Mouse (Mus musculus) testis, adult 2 months (tissue): ENCODE results near the gene Asb5. TPM values are rescaled to one million over a fixed set of nuclear protein-coding genes. Genes with fewer than 3 reads are reported as not detected.

Source experiments
- H3K27ac ChIP-seq: fragments of 200-500 bp; 2 replicates; pipeline ENCODE4 v1.5.1; 2012; ENCODE audit warnings: low read depth, low read length; ENCODE audit not compliant: control insufficient read depth, insufficient read depth
- H3K27me3 ChIP-seq: fragments of 200-500 bp; 2 replicates; pipeline ENCODE4 v1.6.1; 2012; ENCODE audit warnings: mild to moderate bottlenecking, low read length, moderate library complexity; ENCODE audit not compliant: control insufficient read depth, insufficient read depth
- H3K36me3 ChIP-seq: fragments of 200-500 bp; 2 replicates; pipeline ENCODE4 v1.6.1; 2012; ENCODE audit warnings: mild to moderate bottlenecking, low read length; ENCODE audit not compliant: control insufficient read depth, insufficient read depth
- H3K4me1 ChIP-seq: fragments of 200-500 bp; 2 replicates; pipeline ENCODE4 v1.6.1; 2012; ENCODE audit warnings: low read length; ENCODE audit not compliant: control insufficient read depth, insufficient read depth
- H3K4me3 ChIP-seq: fragments of 200-500 bp; 2 replicates; pipeline ENCODE4 v1.5.1; 2012; ENCODE audit warnings: low read depth, mild to moderate bottlenecking, low read length, moderate library complexity, mixed read lengths; ENCODE audit not compliant: control insufficient read depth
- CTCF ChIP-seq: fragments of 200-500 bp; IDR thresholded peaks from 2 replicates; pipeline ENCODE4 v1.5.1; 2012; ENCODE audit warnings: low read depth, mild to moderate bottlenecking, inconsistent platforms, low read length, moderate library complexity; ENCODE audit not compliant: control insufficient read depth, insufficient read depth, insufficient replicate concordance
- POLR2A ChIP-seq: fragments of 200-500 bp; IDR thresholded peaks from 2 replicates; pipeline ENCODE4 v1.6.1; 2012; ENCODE audit warnings: low read depth, mild to moderate bottlenecking, inconsistent platforms, low read length, moderate library complexity; ENCODE audit not compliant: control insufficient read depth
- polyA plus RNA-seq: library from polyadenylated mRNA; depleted of rRNA; stranded (reverse); fragments of >200 nt; gene quantifications from 2 replicates; pipeline ENCODE4 v1.2.3, GENCODE M21; 2012

The Asb5 gene
- polyA plus RNA-seq, 1 experiment, result 8.1 TPM

GRCm38 (mm10) chr8:54581436-54581835, 52.1 kb downstream of the Asb5 start:
- no peaks in the 10 kb centered on the region for H3K4me1 ChIP-seq
- H3K36me3 ChIP-seq, result no peaks in the 10 kb centered on the region
- no peak for TF ChIP-seq POLR2A
- no peak for TF ChIP-seq CTCF
- no peak overlapping the region for H3K4me3 ChIP-seq
- H3K27me3 ChIP-seq, result no peaks in the 10 kb centered on the region
- H3K27ac ChIP-seq, result no peak overlapping the region

DNA sequence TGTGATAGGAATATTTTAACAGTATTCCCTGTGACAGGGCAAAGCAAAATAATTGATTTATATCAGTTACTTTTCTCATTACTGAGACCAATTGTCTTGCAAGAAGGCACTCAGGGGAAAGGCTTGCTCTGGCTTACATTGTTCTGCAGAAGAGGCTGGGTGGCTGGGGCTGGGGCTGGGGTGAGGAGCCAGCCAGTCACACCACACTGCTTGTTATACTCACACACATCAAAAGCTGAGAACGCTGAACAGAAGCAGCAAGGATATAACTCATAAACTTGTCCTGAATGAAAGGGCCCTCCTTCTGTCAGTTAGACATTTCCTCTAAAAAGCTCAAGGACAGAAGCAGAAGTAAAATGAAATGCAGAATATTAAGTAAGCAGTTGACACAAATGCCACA, 53.5 kb downstream of the Asb5 start:
- Histone ChIP-seq H3K27me3 (no peaks in the 10 kb centered on the region), H3K4me1 (no peaks in the 10 kb centered on the region), H3K4me3 (no peak overlapping the region), H3K27ac (no peak overlapping the region), H3K36me3 (no peaks in the 10 kb centered on the region)
- TF ChIP-seq POLR2A (no peak), CTCF (no peak)

GRCm38 (mm10) chr8:54594634-54595033, 65.3 kb downstream of the Asb5 start:
- H3K4me1 ChIP-seq, result peaks cover 5% of the 10 kb centered on the region
- TF ChIP-seq POLR2A (no peak), CTCF (no peak)
- no peak overlapping the region for H3K4me3 ChIP-seq
- no peaks in the 10 kb centered on the region for H3K36me3 ChIP-seq
- no peak overlapping the region for H3K27ac ChIP-seq
- no peaks in the 10 kb centered on the region for H3K27me3 ChIP-seq

DNA sequence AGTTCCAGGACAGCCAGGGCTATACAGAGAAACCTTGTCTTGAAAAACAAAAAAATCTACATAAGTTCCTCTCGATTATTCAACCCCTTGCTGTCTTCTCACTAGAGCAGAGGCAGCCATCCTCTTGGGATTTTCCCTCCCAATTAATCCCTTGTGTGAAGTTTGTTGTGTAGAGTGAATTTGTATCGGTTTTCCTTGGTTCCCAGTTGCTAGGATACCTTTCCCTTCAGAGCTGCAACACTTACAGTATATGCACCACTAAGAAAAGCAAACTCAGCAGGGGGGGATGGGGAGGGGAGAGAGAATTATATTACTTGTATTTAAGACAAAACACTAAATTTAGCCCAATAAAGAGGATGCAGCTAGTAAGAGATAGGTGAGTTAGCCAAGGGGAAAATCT, 66.7 kb downstream of the Asb5 start:
- Histone ChIP-seq H3K27ac (no peak overlapping the region), H3K4me3 (no peak overlapping the region), H3K27me3 (no peaks in the 10 kb centered on the region), H3K4me1 (peaks cover 7% of the 10 kb centered on the region), H3K36me3 (no peaks in the 10 kb centered on the region)
- no peak for TF ChIP-seq POLR2A
- no peak for TF ChIP-seq CTCF

- no peak for TF ChIP-seq CTCF
- no peak for TF ChIP-seq POLR2A
- H3K4me3 ChIP-seq, result peak overlapping the region; percentile 36
- H3K36me3 ChIP-seq, result no peaks in the 10 kb centered on the region
- H3K4me1 ChIP-seq, result peaks cover 7% of the 10 kb centered on the region
- H3K27me3 ChIP-seq, result no peaks in the 10 kb centered on the region
- H3K27ac ChIP-seq, result no peak overlapping the region
These were observed 67.6 kb downstream of the Asb5 start for GRCm38 (mm10) chr8:54596940-54597339.

DNA sequence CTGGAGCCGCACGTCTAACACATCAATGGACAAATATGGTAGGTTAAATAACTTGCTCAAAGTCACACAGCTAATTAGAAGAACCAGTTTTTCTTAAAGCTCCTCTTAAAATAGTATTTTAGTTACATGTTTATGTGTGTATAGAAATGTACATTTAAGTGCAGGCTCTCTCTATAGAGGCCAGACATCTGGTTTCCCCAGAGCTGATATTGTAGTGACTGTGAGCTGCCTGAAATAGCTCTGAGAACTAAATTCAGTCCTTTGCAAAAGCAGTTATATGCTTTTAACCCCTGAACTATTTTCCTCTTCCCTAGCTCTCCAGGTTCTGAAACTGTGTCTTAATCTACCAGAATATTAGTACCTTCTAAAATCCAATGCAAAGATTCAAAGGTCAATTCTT, 68.0 kb downstream of the Asb5 start:
- Histone ChIP-seq H3K27ac (no peak overlapping the region), H3K27me3 (no peaks in the 10 kb centered on the region), H3K4me1 (peaks cover 7% of the 10 kb centered on the region), H3K36me3 (no peaks in the 10 kb centered on the region), H3K4me3 (peak overlapping the region; percentile 36)
- TF ChIP-seq POLR2A, result no peak

- Histone ChIP-seq H3K36me3 (no peaks in the 10 kb centered on the region), H3K27ac (peak within 1 kb of the TSS; percentile 99), H3K4me3 (peak within 1 kb of the TSS; percentile 94), H3K4me1 (peaks cover 2% of the 10 kb centered on the region), H3K27me3 (no peaks in the 10 kb centered on the region)
- TF ChIP-seq CTCF (no peak), POLR2A (peak; percentile 48; the same call in 1 of the 2 replicates)
These were observed 71.4 kb downstream of the Asb5 start, which contains the start of gene Spata4 for GRCm38 (mm10) chr8:54600671-54601251. TSS of gene Spata4 (plus strand) at chr8:54600781.

DNA sequence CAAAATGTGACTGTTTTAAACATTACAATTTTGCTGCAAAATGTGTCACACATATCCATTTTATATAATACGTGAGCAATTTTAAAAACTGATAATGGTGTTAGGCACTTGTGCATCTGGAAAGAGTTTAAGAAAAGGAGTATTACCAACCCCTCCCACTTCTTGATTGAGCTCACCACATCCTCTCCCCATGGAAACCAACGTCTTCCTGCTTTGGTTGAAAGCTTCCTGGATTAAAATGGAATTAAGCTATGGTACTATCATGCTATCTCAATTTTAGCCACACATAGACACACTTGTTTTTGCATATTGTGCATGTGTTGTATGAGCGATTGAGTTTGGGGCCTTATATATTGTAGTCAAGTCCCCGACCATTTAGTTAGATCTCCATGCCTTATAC, 74.1 kb downstream of the Asb5 start:
- Histone ChIP-seq H3K4me3 (no peak overlapping the region), H3K27me3 (no peaks in the 10 kb centered on the region), H3K4me1 (peaks cover 2% of the 10 kb centered on the region), H3K27ac (no peak overlapping the region), H3K36me3 (no peaks in the 10 kb centered on the region)
- TF ChIP-seq CTCF (no peak), POLR2A (no peak)
